Mouse (Mus musculus): ENCODE measurements at regions not wholly inside any gene's neighbourhood (a gene's known extent, or its start where the extent isn't known, plus 50 kb on each side); places are given as distances from the start of the nearest gene placed in this dataset.
"Not testable (repeated sequence)": the region's sequence is repeated elsewhere in the genome, so short reads cannot be mapped to it uniquely, and the experiment has no call there.

DNA sequence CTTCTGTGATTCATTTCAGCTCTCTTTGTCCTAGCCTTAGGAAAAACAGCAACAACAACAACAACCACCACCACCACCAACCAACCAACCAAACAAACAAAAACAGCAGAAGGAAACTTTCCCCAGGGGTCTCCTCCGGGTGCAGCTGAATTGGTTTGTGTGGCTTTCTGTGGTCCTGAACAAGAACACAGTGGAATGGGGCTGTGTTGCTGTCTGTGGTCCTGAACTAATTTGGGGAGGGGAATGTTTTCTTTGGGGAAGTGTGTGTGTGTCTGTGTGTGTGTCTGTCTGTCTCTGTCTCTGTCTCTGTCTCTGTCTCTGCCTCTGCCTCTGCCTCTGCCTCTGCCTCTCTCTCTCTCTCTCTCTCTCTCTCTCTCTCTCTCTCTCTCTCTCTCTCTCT is 164.8 kb upstream of the 1700012A03Rik start:
- TF ChIP-seq POLR2A (IDR thresholded peaks at IDR 0.05; ENCODE audit: low read depth, low read length); CTCF (IDR thresholded peaks at IDR 0.05; ENCODE audit: extremely low read depth, insufficient read depth, insufficient read length, insufficient replicate concordance): not testable (repeated sequence)

All from spleen, adult 2 months (tissue).